Mouse (Mus musculus) embryo, embryonic 10 days (tissue): ENCODE measurements around the gene Tanc2.

Experiments
- DNase-seq: peaks from one replicate; pipeline ENCODE4 v3.0.0-alpha.2; 2015; ENCODE audit warnings: low spot score

Gene Tanc2

DNA sequence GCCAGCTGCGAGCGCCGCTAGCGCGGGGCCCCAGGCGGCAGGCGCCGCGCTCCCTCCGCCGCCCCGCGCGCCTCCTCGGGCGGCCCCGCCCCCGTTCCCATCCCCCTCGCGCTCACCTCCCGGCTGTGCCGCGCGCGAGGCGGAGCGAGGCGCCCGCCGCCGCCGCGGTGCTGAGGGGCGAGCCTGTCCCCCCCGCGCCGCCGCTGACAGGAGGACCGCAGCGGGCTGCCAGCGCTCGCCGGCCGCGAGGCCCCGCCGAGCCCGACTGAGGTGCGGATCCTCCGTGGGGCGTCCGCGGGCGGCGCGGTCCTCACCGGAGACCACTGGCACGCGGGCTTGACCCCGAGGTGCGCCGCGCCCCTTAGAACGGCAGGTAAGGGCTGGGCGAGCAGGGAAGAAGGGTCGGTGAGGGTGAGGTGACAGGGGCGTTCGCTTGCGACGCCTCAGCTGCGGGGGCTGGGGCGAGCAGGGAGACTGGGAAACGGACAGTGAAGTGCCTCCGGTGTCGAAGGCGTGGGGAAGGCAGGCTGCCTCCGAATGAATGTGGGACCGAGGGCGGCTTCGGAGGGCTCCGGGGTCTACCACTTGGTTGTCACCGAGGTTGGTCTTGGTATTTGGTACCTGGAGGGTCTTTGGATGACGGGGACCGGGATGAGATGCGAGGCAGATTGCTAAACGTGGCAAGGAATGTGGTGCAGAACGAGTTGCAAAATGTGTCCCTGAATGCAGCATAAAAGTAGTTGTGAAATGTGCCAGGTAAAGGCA is at the start of gene Tanc2:
Tanc2 (plus strand) TSS at position 110 of the 765 bp plus-strand sequence.
- peak; percentile 55 for DNase-seq

DNA sequence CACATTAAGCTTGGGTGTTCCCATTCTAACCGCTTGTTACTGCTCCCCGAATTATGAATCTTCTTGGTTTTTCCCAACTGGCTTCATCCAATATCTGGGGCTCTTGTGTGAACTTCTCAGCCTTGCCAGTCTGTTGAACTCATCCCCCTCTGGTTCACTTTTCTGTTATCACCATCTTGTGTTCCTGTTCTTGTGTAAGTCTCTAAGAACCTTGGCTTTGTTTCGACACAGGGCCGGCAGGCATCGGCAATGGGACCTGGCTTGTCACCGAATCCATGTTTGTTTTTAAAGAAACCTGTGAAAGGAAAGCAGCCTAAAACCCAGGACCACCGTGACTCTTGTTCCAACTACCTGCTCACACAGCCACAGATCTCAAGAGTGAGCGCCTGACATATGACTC is 49.0 kb upstream of the Tanc2 start:
- DNase-seq, result no peak

DNA sequence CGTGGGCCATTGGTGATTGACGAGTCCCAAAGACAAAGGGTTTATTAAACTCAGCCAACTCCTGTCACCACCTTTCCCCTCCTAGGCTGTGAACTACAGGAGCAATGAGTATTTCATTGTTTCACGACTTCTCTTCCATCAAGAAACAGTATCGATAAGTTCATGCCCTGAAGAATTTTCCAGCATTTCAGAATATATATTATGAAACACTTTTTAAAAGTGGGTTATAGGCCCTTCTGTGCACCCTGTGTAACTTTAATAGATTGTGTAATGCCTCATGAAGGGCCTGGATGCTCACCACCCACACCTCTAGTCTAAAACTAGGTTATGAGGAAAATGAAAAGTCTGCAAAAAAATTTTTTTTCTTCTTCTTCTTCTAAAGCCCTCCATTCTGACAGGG is 48.4 kb upstream of the Tanc2 start:
- DNase-seq, result no peak

GRCm38 (mm10) chr11:105542129-105542528 is 47.7 kb upstream of the Tanc2 start:
- DNase-seq, result no peak

DNA sequence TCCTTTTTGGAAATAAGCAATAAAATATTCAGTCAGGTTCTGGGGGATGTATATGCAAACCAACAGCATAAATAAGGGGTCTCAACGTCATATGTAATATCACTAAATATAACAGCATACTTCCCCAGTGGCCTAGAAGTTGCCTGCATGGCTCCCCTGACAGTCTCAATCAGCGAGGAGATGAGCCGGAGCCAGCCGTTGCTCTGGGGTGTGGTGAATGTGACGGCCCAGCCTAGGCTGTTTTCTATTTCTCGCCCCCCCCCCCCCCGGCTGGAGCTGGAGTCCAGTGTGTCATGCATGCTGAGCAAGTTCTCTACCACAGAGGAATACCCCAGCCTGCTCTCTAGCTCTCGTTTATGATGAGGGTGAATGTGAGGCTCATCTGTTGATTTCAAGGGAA is 44.0 kb upstream of the Tanc2 start:
- no peak for DNase-seq

GRCm38 (mm10) chr11:105546393-105546792 is 43.4 kb upstream of the Tanc2 start:
- no peak for DNase-seq

- no peak for DNase-seq
Observed at GRCm38 (mm10) chr11:105548383-105548782, 41.4 kb upstream of the Tanc2 start.

DNA sequence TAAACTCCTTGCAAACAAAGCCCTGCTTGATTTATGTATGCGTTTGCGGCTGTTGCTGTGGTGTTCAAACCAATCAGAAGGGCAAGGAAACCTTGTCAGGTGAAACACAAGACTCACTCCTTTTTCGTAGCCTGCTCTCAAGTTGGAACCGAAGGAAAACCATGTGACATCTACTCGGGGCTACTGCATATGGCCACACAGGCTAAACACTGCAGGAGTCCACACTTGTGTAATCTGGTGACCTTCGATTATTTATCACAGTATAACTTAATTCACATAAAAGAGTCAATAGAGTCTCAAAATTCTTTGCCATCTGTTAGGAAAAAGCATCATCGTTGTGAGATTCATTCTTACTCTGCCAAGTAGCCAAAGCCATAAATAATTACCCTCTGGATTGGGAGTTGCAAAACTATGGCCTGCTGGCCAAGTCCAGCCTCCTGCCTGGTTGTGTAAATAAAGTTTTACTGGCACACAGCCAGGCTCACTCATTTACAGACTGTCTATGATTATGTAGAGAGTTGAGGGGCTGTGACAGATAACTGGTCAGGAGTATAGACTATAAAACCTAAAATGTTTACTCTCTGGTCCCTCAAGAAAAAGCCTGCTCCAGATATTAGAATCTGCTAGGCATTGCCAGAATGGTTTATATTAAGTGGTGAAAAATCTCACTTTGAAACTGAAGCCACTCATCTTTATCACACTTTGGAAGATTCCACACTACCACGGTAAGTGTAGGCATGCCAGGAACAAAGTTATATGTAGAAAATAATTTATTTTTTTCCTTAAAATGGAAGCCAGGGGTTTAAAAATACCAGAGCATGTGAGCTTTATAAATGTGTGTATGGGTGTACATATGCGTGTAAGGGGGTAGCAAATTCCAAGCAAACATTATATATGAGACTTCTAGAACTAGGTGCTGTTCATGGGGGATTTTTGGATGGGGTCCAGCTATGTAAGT is 40.3 kb upstream of the Tanc2 start:
- DNase-seq, result no peak

GRCm38 (mm10) chr11:105557285-105557684 is 32.5 kb upstream of the Tanc2 start:
- peak; percentile 40 for DNase-seq

DNA sequence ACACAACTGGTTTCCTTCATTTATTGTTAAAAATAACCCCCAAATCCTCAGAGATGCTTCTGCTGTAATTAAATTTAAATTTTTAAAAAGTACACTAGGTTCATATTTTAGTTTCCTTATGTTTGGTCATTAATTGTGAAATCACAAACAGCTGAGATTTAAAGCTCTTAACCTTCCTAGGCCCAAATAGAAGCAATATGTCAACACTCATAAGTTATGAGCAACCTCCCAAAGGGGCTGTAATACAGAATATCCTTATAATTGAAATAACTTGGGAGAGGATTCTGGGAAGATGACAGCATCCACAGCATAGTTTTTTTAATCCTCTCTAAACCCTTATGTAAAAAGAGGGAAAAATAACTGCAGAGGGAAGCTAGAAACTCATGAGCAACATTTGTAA is 31.7 kb upstream of the Tanc2 start:
- no peak for DNase-seq

GRCm38 (mm10) chr11:105558803-105559505 is 30.8 kb upstream of the Tanc2 start:
- DNase-seq, result no peak

GRCm38 (mm10) chr11:105563546-105563945 is 26.2 kb upstream of the Tanc2 start:
- no peak for DNase-seq

DNA sequence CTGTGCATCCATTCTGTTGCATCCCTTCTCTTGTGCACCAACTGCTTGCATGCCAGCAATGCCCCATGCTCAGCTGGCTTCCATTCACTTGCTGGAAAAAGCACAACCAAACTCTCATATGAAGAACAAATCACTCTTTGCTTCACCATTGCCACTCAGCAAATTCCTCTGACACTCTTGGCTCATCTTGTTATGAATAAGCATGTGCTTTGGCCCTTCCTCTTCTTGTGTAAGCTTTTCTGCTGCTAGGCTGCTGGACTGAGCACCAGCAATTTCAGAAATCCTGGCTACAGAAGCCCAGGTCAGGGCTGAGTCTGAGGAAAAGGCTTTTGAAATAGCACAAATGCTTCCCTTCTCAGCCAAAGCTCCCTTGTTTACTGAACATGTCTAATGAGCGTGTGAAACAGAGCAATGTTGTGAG is 22.6 kb upstream of the Tanc2 start:
- no peak for DNase-seq

GRCm38 (mm10) chr11:105571996-105572395 is 17.8 kb upstream of the Tanc2 start:
- no peak for DNase-seq

GRCm38 (mm10) chr11:105574241-105574640 is 15.5 kb upstream of the Tanc2 start:
- no peak for DNase-seq

GRCm38 (mm10) chr11:105577211-105577610 is 12.6 kb upstream of the Tanc2 start:
- DNase-seq, result no peak

- DNase-seq, result no peak
Observed at GRCm38 (mm10) chr11:105582020-105582419, 7.8 kb upstream of the Tanc2 start.

DNA sequence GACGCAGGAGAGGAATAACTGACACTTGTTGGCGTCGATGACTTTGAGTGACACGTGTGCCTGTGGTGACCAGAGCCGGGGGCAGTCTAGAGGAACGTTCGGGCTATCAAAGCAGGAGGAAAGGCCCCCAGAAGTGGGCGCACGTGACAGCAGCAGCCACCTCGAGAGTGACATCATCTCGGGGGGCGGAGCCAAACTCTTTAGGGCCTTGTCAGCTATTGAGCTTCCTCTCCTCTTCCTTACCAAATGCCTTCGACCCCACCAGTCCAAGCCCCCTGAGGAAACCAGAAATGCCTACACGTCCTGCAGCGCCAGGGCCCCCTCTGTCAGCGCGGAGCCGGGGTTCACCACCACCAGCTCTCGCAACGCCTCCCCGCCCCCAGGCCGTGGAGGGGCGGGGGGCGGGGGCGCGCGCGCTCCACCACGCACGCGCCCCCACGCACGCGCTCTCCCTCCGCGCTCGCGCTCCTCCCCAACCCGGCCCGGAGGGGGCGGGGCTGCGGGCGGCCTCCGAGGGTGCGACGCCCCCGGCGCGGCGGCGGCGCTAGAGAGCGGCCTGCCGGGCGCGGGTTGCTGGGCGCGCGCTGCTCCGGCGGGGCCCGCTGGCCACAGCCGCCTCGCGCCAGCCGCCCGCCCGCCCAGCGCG is 432 bp upstream of the Tanc2 start:
- peak; percentile 93 for DNase-seq

DNA sequence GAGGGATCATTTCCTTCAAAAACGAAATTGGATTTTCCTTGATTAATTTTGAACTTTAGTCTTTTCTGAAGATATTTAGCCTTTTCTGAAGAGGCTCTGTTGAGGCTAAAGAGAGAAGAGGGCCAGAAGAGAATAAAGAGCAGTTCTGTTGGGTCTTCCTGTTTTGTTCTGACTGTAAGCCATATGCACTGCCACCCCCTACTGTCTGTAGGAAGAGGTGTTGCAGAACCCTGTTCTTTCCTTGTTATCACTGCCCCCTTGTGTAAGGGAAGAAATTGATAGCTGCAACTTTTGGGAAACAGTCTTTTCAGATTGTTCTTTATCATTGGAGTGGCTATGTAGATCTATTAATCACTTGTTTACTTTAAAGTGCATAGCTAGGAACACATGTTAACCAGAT is 2.1 kb downstream of the Tanc2 start:
- peak; percentile 86 for DNase-seq

DNA sequence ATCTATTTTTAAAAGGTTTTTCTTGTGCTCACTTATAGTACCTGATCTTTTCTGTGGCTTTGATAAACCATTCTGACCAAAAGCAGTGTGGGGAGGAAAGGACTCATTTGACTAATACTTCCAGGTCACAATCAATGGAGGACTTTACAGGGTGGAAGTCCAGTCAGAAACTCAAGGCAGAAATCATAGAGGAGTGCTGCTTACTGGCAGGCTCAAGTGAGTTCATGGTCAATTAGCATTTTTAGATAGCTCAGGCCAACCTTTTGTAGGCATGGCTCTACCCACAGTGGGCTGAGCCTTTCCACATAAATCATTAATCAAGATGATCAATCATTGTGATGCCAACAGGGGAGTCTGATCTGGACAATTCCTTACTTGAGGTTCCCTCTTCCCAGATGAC is 12.4 kb downstream of the Tanc2 start:
- no peak for DNase-seq

DNA sequence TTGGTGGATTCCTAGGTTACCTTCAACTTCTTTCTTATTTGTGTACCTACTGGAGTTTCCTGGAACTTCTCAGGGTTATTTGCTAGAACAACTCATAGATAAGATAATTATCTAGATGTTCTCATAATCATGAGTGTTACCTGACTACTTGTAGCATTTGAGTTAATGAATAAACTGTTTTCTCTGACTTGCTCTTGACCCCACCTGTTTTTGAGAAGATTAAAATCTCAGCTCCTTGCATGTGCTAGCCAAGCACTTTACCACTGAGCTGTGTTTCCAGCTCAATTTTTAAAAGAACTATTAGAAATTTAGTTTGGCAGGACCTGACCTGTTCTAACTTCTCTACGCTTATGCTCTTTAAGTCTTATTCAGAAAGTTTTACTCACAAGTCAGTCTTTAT is 36.4 kb downstream of the Tanc2 start:
- no peak for DNase-seq

DNA sequence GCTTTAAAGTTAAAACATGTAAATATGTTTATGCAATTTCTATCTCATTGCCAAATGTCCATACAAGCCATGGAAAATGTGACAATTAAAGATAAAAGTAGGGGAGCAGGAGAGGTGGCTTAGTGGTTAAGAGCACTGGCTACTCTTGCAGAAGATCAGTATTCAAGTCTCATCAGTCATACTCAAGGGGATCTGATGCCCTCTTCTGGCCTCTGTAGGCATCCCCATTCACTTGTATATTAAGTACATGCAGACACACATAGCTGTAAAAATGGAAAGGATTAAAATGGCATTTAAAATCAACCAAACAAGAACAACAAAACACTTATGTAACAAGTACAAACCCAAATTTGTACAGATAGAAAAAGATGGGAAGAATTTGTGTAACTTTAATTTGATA is 54.2 kb downstream of the Tanc2 start:
- no peak for DNase-seq
